Mouse (Mus musculus) layer of hippocampus, adult 9-10 months (tissue): ENCODE results near the gene Scly.

Experiments used
- DNase-seq: peaks from one replicate; pipeline ENCODE4 v3.0.0; 2022; ENCODE audit warnings: low spot score

The Scly gene

DNA sequence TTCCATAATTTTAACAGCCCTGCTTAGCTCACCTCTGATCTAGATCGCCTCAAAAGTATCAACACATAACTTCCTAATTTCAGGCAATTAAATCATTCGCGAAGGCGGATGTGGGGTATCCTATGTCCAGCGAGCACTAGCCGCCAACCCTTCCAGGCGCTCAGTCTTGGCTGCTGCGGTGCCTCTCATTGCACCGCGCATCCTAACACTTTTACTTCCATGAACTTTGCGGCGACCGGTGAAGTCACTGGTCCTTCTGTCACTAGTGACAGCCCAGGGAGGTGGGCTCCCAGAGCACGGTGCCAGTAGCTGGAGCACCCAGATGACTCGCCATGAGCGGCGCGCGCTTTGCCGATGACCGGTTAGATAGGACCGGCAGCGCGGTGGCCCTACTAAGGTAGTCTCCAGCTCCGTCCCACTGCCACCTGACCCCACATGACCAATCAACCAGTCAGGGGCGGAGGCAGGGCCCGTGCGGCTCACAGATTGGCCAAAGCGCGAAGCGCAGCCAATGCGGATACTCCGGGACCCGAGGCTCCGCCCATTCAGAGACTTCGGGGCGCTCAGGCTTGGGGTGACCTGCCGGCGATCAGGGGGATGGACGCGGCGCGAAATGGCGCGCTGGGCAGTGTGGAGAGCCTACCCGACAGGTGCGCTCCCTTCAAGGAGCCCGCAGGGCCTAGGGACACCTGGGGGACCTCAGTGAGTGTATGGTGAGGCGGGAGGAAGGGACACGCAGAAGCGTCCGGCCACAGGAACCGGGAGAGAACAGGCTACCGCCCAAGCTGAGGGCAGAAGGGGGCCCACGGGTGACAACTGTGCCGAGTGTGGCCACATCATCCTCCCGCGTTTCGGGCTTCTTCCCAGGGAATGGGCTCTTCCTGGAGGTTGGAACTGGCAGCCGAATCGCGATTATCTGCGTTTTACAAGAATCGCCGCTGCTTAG, at the start of gene Scly:
TSS of gene Scly (plus strand) at position 540 of the 946 bp plus-strand sequence.
- DNase-seq, result peak; percentile 87

DNA sequence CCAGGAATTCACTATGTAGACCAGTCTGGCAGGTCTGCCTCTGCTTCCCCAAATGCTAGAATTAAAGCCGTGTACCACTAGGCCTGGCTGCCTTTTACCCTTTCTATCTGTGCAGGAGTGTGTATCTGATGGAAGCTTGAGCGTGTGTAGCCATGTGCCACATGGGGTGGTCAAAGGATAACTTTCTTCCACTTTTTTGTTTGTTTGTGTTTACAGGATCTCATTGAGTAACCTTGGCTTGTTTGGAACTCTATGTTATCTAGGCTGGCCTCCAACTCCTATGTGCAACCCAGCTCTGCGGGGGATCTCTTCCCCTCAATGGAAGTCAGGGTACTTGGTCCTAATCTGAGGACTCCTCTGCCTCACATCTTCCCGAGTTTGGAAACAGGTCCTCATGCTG, 49.2 kb upstream of the Scly start:
- DNase-seq, result no peak

GRCm38 (mm10) chr1:91249564-91250414, 48.3 kb upstream of the Scly start, which contains the start of gene Ube2f:
Gene Ube2f, plus strand, starts transcription at chr1:91250304.
- DNase-seq, result peak; percentile 90

- DNase-seq, result no peak
These were observed 47.6 kb upstream of the Scly start for GRCm38 (mm10) chr1:91250415-91251147.

GRCm38 (mm10) chr1:91251148-91251650, 46.9 kb upstream of the Scly start:
- DNase-seq, result no peak

DNA sequence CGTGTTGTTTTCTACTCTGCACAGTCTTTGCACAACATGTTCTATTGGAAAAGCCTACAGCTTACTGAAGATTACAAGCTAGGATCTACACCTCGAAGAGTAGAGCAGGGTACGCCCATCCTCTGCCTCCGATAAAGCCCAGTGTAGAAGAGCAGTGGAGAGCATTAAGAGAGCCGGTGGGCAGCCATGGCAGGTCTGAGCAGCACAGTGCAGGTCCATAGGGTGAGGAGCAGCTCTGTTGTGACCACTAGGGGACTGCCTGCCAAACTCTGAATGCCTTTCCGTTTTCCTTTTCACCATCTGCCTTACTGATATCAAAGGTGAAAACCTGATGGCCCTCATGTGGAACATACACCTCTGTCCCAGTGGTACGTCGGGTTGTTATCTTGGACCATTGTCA, 46.2 kb upstream of the Scly start:
- no peak for DNase-seq

DNA sequence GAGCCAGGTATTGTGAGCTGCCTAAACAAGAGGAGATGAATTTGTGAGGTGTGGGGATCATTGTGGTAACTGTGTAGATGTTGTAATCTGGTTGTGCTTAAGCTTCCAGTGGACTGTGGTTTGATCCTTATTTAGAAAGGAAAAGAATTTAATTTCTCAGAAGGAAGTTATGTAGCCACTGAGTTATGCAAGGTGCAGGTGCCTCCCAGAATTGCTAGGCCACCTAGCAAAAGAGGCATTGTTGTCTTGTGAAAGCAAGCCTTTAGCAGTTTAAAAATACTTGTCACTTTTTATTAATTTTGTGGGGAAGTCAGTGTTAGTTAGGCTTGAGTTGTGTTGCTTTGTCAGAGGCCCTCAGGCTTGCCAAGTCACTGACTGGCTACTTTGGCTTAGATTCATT, 40.2 kb upstream of the Scly start:
- no peak for DNase-seq

DNA sequence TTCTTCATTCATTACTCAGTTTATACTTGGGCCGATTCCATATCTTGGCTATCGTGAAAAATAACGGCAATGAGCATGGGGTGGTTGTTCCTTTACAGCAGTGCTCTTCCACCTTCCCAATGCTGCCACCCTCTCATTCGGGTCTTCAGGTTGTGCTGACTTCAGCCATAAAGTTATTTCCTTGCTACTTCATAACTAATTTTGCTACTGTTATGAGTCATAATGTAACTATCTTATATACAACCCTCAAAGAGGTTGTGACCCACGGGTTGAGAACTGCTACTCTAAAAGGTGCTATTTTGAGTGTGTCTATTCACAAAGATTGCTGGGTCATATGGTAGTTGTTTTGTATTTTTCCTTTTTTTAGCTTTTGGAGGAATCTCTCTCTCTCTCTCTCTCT, 38.3 kb upstream of the Scly start:
- DNase-seq, result no peak

GRCm38 (mm10) chr1:91262508-91262907, 35.6 kb upstream of the Scly start:
- DNase-seq, result no peak

DNA sequence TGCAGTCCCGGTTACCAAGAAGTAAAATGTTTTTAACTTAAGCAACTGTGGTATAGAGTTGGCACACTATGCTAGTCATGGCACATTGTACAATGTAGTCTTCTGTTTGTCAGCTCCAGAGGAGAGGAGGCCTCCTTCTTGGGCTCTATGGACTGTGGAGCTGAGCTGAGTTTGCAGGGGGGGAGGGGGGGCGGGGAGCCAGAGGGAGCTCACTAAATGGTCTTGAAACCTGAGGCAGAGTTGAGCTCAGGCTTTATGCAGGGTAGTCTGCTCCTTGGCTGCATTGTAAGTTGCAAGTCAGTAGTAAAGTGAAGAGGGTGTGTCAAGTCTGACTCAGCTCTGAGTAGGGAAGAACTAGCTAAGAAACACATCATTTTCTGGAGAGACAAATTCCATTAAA, 25.9 kb upstream of the Scly start:
- DNase-seq, result no peak

GRCm38 (mm10) chr1:91276581-91276980, 21.6 kb upstream of the Scly start:
- no peak for DNase-seq

GRCm38 (mm10) chr1:91277480-91277879, 20.7 kb upstream of the Scly start:
- no peak for DNase-seq

- no peak for DNase-seq
These were observed 19.6 kb upstream of the Scly start for GRCm38 (mm10) chr1:91278410-91279119.

GRCm38 (mm10) chr1:91279126-91279525, 19.0 kb upstream of the Scly start:
- no peak for DNase-seq

- no peak for DNase-seq
These were observed 15.6 kb upstream of the Scly start for GRCm38 (mm10) chr1:91282582-91282981.

- no peak for DNase-seq
These were observed 8.8 kb upstream of the Scly start for GRCm38 (mm10) chr1:91289375-91289774.

GRCm38 (mm10) chr1:91292101-91292825, 5.9 kb upstream of the Scly start:
- no peak for DNase-seq

DNA sequence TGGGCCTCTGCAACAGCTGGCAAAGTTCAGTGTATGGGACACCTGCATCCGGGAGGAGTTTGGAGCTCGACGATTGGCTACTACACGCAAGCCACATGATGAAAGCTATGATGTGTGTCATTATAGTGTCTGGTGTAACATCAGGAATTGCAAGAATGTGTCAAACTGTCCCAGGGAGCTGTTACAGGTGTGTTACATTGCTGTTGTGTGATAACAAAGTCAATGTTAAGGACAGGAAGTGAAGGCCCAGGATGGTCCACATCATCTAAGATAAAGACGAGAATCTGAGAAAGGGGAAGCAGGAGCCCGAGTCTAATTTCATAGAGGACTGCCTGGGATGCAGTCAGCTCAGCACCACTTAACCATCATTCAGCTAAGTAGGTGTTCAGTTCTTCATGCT, 2.6 kb upstream of the Scly start:
- DNase-seq, result no peak

GRCm38 (mm10) chr1:91299026-91299706, 1.0 kb downstream of the Scly start:
- no peak for DNase-seq
